Mouse (Mus musculus) adipocyte (in vitro differentiated cells): ENCODE measurements around the gene Wfdc1.

ENCODE experiments used
- DNase-seq: peaks from one replicate; pipeline ENCODE4 v3.0.0-alpha.2; 2016; ENCODE audit warnings: low spot score

Wfdc1 gene

DNA sequence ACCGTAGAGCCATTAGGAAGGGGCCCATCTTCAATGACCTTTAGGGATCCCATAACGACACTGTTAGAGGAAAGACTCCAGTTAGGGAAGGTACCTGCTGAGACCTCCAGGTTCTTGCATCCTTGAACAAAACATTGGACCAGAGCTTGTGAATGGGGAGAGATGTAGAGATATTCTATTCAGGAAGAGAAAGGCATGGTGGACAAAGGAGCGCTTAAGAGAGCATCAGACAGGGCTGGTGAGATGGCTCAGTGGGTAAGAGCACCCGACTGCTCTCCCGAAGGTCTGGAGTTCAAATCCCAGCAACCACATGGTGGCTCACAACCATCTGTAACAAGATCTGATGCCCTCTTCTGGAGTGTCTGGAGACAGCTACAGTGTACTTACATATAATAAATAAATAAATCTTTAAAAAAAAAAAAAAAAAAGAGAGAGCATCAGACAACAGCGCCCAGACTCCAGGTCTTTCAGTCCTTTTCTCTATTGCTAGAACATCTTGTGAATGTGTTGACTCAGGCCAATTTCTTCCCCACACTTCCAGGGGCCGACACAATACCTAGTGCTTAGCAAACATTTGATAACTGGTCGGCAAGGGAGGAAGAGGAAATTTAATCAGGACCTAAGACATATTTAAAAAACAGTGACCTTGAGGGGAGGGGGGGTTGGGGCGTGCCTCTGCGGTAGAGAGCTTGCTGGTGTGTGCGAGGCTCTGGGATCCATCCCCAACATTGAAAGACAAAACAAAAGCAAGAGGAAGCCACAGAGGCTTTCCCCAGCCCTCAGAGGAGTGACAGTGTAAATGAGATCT lies 71.1 kb downstream of the Wfdc1 start:
- DNase-seq: no peak
